Mouse (Mus musculus): ENCODE results near the gene Lama4. TPM values are rescaled to one million over a fixed set of nuclear protein-coding genes. Genes with fewer than 3 reads are reported as not detected.

The Lama4 gene
- polyA plus RNA-seq, 1 experiment from 2014 or later = 21.6 TPM

GRCm38 (mm10) chr10:39006433-39007105, 41.3 kb downstream of the Lama4 start:
- Histone ChIP-seq H3K36me3 (replicated peaks; ENCODE audit: control insufficient read depth, insufficient read depth) (no peaks in the 10 kb centered on the region), H3K27ac (no peak overlapping the region), H3K9me3 (ENCODE audit: control insufficient read depth, low read length) (no peaks in the 10 kb centered on the region), H3K4me2 (replicated peaks) (no peak overlapping the region), H3K4me3 (replicated peaks; ENCODE audit: low read length) (no peak overlapping the region), H3K9ac (no peak overlapping the region), H3K27me3 (ENCODE audit: control insufficient read depth, insufficient read depth, low read length) (no peaks in the 10 kb centered on the region), H3K4me1 (replicated peaks; ENCODE audit: control insufficient read depth, insufficient read depth, low read length) (no peaks in the 10 kb centered on the region)
- ATAC-seq (ENCODE audit: low FRiP score) = no peak
- WGBS = 48% methylated on average over 4 of the region's 4 CpGs
- no peak for DNase-seq (ENCODE audit: low spot score)

GRCm38 (mm10) chr10:39014836-39015235, 49.5 kb downstream of the Lama4 start:
- 69% methylated on average over 2 of the region's 2 CpGs for WGBS
- no peaks in the 10 kb centered on the region for H3K9me3 ChIP-seq (ENCODE audit: control insufficient read depth, low read length)
- no peak overlapping the region for H3K27ac ChIP-seq
- no peaks in the 10 kb centered on the region for H3K36me3 ChIP-seq (replicated peaks; ENCODE audit: control insufficient read depth, insufficient read depth)
- no peaks in the 10 kb centered on the region for H3K27me3 ChIP-seq (ENCODE audit: control insufficient read depth, insufficient read depth, low read length)
- H3K4me2 ChIP-seq (replicated peaks) = no peak overlapping the region
- no peak overlapping the region for H3K9ac ChIP-seq
- DNase-seq (ENCODE audit: low spot score) = no peak
- H3K4me1 ChIP-seq (replicated peaks; ENCODE audit: control insufficient read depth, insufficient read depth, low read length) = no peaks in the 10 kb centered on the region
- no peak for ATAC-seq (ENCODE audit: low FRiP score)
- no peak overlapping the region for H3K4me3 ChIP-seq (replicated peaks; ENCODE audit: low read length)

- Histone ChIP-seq H3K4me3 (replicated peaks; ENCODE audit: low read length) (no peak overlapping the region), H3K27me3 (ENCODE audit: control insufficient read depth, insufficient read depth, low read length) (no peaks in the 10 kb centered on the region), H3K36me3 (replicated peaks; ENCODE audit: control insufficient read depth, insufficient read depth) (no peaks in the 10 kb centered on the region), H3K4me2 (replicated peaks) (no peak overlapping the region), H3K4me1 (replicated peaks; ENCODE audit: control insufficient read depth, insufficient read depth, low read length) (no peaks in the 10 kb centered on the region), H3K9me3 (ENCODE audit: control insufficient read depth, low read length) (no peaks in the 10 kb centered on the region), H3K9ac (no peak overlapping the region), H3K27ac (no peak overlapping the region)
- 78% methylated on average over 4 of the region's 4 CpGs for WGBS
- ATAC-seq (ENCODE audit: low FRiP score) (no peak), DNase-seq (ENCODE audit: low spot score) (no peak)
Measured at GRCm38 (mm10) chr10:39017986-39018385, 52.7 kb downstream of the Lama4 start.

GRCm38 (mm10) chr10:39018635-39019034, 53.3 kb downstream of the Lama4 start:
- Histone ChIP-seq H3K27ac (no peak overlapping the region), H3K9me3 (ENCODE audit: control insufficient read depth, low read length) (no peaks in the 10 kb centered on the region), H3K36me3 (replicated peaks; ENCODE audit: control insufficient read depth, insufficient read depth) (no peaks in the 10 kb centered on the region), H3K4me1 (replicated peaks; ENCODE audit: control insufficient read depth, insufficient read depth, low read length) (no peaks in the 10 kb centered on the region), H3K4me3 (replicated peaks; ENCODE audit: low read length) (no peak overlapping the region), H3K27me3 (ENCODE audit: control insufficient read depth, insufficient read depth, low read length) (no peaks in the 10 kb centered on the region), H3K9ac (no peak overlapping the region), H3K4me2 (replicated peaks) (no peak overlapping the region)
- DNase-seq (ENCODE audit: low spot score) (no peak), ATAC-seq (ENCODE audit: low FRiP score) (no peak; the same call in 1 of the 2 replicates)
- WGBS = 79% methylated on average over 1 of the region's 1 CpGs

GRCm38 (mm10) chr10:39023618-39024256, 58.4 kb downstream of the Lama4 start:
- WGBS = 72% methylated on average over 5 of the region's 5 CpGs
- no peak overlapping the region for H3K9ac ChIP-seq
- H3K36me3 ChIP-seq (replicated peaks; ENCODE audit: control insufficient read depth, insufficient read depth) = no peaks in the 10 kb centered on the region
- H3K4me3 ChIP-seq (replicated peaks; ENCODE audit: low read length) = no peak overlapping the region
- H3K9me3 ChIP-seq (ENCODE audit: control insufficient read depth, low read length) = no peaks in the 10 kb centered on the region
- no peak overlapping the region for H3K4me2 ChIP-seq (replicated peaks)
- DNase-seq (ENCODE audit: low spot score) = no peak
- ATAC-seq (ENCODE audit: low FRiP score) = no peak
- no peak overlapping the region for H3K27ac ChIP-seq
- H3K4me1 ChIP-seq (replicated peaks; ENCODE audit: control insufficient read depth, insufficient read depth, low read length) = 0 out of 2 replicates have a peak, but pooled peaks cover 4% of the 10 kb centered on the region
- H3K27me3 ChIP-seq (ENCODE audit: control insufficient read depth, insufficient read depth, low read length) = no peaks in the 10 kb centered on the region

GRCm38 (mm10) chr10:39026529-39026928, 61.2 kb downstream of the Lama4 start:
- ATAC-seq (ENCODE audit: low FRiP score) (no peak), DNase-seq (ENCODE audit: low spot score) (no peak)
- Histone ChIP-seq H3K27ac (no peak overlapping the region), H3K4me2 (replicated peaks) (no peak overlapping the region), H3K4me1 (replicated peaks; ENCODE audit: control insufficient read depth, insufficient read depth, low read length) (0 out of 2 replicates have a peak, but pooled peaks cover 4% of the 10 kb centered on the region), H3K4me3 (replicated peaks; ENCODE audit: low read length) (no peak overlapping the region), H3K9ac (no peak overlapping the region), H3K27me3 (ENCODE audit: control insufficient read depth, insufficient read depth, low read length) (no peaks in the 10 kb centered on the region), H3K36me3 (replicated peaks; ENCODE audit: control insufficient read depth, insufficient read depth) (no peaks in the 10 kb centered on the region), H3K9me3 (ENCODE audit: control insufficient read depth, low read length) (no peaks in the 10 kb centered on the region)
- 86% methylated on average over 8 of the region's 8 CpGs for WGBS

GRCm38 (mm10) chr10:39027058-39027457, 61.7 kb downstream of the Lama4 start:
- no peaks in the 10 kb centered on the region for H3K27me3 ChIP-seq (ENCODE audit: control insufficient read depth, insufficient read depth, low read length)
- no peak overlapping the region for H3K27ac ChIP-seq
- H3K9ac ChIP-seq = no peak overlapping the region
- no peak overlapping the region for H3K4me3 ChIP-seq (replicated peaks; ENCODE audit: low read length)
- no peak overlapping the region for H3K4me2 ChIP-seq (replicated peaks)
- no peaks in the 10 kb centered on the region for H3K36me3 ChIP-seq (replicated peaks; ENCODE audit: control insufficient read depth, insufficient read depth)
- no peak for ATAC-seq (ENCODE audit: low FRiP score)
- H3K4me1 ChIP-seq (replicated peaks; ENCODE audit: control insufficient read depth, insufficient read depth, low read length) = 0 out of 2 replicates have a peak, but pooled peaks cover 4% of the 10 kb centered on the region
- no peak for DNase-seq (ENCODE audit: low spot score)
- H3K9me3 ChIP-seq (ENCODE audit: control insufficient read depth, low read length) = no peaks in the 10 kb centered on the region
- WGBS = 66% methylated on average over 5 of the region's 5 CpGs

GRCm38 (mm10) chr10:39028403-39028802, 63.1 kb downstream of the Lama4 start:
- Histone ChIP-seq H3K9ac (no peak overlapping the region), H3K4me3 (replicated peaks; ENCODE audit: low read length) (no peak overlapping the region), H3K4me2 (replicated peaks) (no peak overlapping the region), H3K9me3 (ENCODE audit: control insufficient read depth, low read length) (no peaks in the 10 kb centered on the region), H3K27me3 (ENCODE audit: control insufficient read depth, insufficient read depth, low read length) (no peaks in the 10 kb centered on the region), H3K36me3 (replicated peaks; ENCODE audit: control insufficient read depth, insufficient read depth) (no peaks in the 10 kb centered on the region), H3K4me1 (replicated peaks; ENCODE audit: control insufficient read depth, insufficient read depth, low read length) (0 out of 2 replicates have a peak, but pooled peaks cover 4% of the 10 kb centered on the region), H3K27ac (no peak overlapping the region)
- ATAC-seq (ENCODE audit: low FRiP score) (no peak), DNase-seq (ENCODE audit: low spot score) (no peak)
- 37% methylated on average over 5 of the region's 5 CpGs for WGBS

GRCm38 (mm10) chr10:39029297-39030147, 64.2 kb downstream of the Lama4 start:
- H3K4me1 ChIP-seq (replicated peaks; ENCODE audit: control insufficient read depth, insufficient read depth, low read length) = 0 out of 2 replicates have a peak, but pooled peaks cover 4% of the 10 kb centered on the region
- H3K9me3 ChIP-seq (ENCODE audit: control insufficient read depth, low read length) = no peaks in the 10 kb centered on the region
- no peak overlapping the region for H3K27ac ChIP-seq
- no peak overlapping the region for H3K9ac ChIP-seq
- H3K4me2 ChIP-seq (replicated peaks) = no peak overlapping the region
- ATAC-seq (ENCODE audit: low FRiP score) = no peak
- H3K27me3 ChIP-seq (ENCODE audit: control insufficient read depth, insufficient read depth, low read length) = no peaks in the 10 kb centered on the region
- no peaks in the 10 kb centered on the region for H3K36me3 ChIP-seq (replicated peaks; ENCODE audit: control insufficient read depth, insufficient read depth)
- no peak overlapping the region for H3K4me3 ChIP-seq (replicated peaks; ENCODE audit: low read length)
- 74% methylated on average over 6 of the region's 6 CpGs for WGBS
- no peak for DNase-seq (ENCODE audit: low spot score)
